Mouse (Mus musculus): ENCODE results near the gene Dner. TPM values are rescaled to one million over a fixed set of nuclear protein-coding genes. Genes with fewer than 3 reads are reported as not detected.

Gene Dner
- polyA plus RNA-seq, 1 experiment = 3.3 TPM

- Histone ChIP-seq H3K27ac (ENCODE audit: insufficient read depth, low read depth, low read length) (no peak overlapping the region), H3K36me3 (ENCODE audit: control insufficient read depth, insufficient read depth, low read length) (no peaks in the 10 kb centered on the region)
These were observed 188.5 kb downstream of the Dner start for GRCm38 (mm10) chr1:84507568-84507967.

DNA sequence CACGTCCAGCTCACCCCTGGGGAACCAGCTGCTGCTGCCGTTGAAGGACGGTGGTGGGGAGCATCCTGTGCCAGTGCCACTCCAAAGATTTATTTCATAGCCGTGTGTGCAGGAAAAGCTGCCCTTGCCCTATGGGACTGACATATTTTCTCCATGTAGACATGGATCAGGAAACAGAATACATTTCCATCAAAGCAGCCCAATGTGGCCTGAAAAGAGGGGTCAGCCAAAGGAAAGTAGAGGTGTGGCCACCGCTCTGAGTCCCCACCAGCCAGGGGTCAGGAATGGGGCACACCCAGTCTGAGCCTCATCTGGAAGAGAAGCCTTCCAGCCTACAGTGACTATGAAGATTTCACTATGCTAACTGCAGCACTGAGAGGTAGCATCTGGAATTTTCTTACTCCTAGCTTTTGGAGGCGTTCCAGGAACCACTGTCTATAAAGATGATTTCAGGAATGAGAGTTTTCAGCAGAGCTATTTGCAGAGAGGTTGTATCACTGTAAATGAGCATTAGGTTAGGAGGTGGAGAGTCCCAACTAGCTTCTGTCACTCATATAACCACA is 189.0 kb downstream of the Dner start:
- H3K27ac ChIP-seq (ENCODE audit: insufficient read depth, low read depth, low read length) = no peak overlapping the region
- H3K4me1 ChIP-seq (ENCODE audit: control insufficient read depth, insufficient read depth, insufficient read length, low read length) = no peaks in the 10 kb centered on the region
- no peak overlapping the region for H3K4me3 ChIP-seq (ENCODE audit: low read depth, low read length)
- TF ChIP-seq POLR2A (IDR thresholded peaks at IDR 0.05; ENCODE audit: low read depth, low read length) (no peak), CTCF (IDR thresholded peaks at IDR 0.05; ENCODE audit: extremely low read depth, insufficient read length, insufficient replicate concordance, low read depth, low read length) (no peak)
- H3K27me3 ChIP-seq (ENCODE audit: control insufficient read depth, insufficient read depth, low read length) = no peaks in the 10 kb centered on the region
- no peaks in the 10 kb centered on the region for H3K36me3 ChIP-seq (ENCODE audit: control insufficient read depth, insufficient read depth, low read length)
- 42% methylated on average over 6 of the region's 6 CpGs for WGBS

More at GRCm38 (mm10) chr1:84507568-84507967, 188.5 kb downstream of the Dner start:
- no peaks in the 10 kb centered on the region for H3K27me3 ChIP-seq (ENCODE audit: control insufficient read depth, insufficient read depth, low read length)
- TF ChIP-seq CTCF (IDR thresholded peaks at IDR 0.05; ENCODE audit: extremely low read depth, insufficient read length, insufficient replicate concordance, low read depth, low read length) (no peak), POLR2A (IDR thresholded peaks at IDR 0.05; ENCODE audit: low read depth, low read length) (no peak)
- no peaks in the 10 kb centered on the region for H3K4me1 ChIP-seq (ENCODE audit: control insufficient read depth, insufficient read depth, insufficient read length, low read length)
- no peak overlapping the region for H3K4me3 ChIP-seq (ENCODE audit: low read depth, low read length)

DNA sequence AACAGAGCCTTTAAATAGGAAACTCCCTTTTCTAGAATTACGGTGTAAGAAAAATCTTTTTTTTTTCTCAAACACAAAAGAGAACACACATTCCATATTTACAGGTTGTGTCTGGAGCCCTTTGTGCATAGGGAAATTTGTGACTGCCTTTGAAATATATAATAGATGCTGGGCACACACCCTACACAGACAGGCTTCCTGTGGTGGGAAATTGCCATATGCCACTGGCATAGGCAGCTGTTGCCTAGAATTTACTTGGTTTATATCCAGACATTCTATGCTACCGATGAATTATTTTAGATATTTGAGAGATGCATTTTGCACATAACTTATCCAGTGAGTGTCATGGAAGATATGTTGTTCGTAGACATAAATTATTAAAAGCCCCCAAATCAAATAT is 195.3 kb downstream of the Dner start:
- TF ChIP-seq POLR2A (IDR thresholded peaks at IDR 0.05; ENCODE audit: low read depth, low read length) (no peak), CTCF (IDR thresholded peaks at IDR 0.05; ENCODE audit: extremely low read depth, insufficient read length, insufficient replicate concordance, low read depth, low read length) (no peak)
- 93% methylated on average over 3 of the region's 3 CpGs for WGBS
- no peaks in the 10 kb centered on the region for H3K27me3 ChIP-seq (ENCODE audit: control insufficient read depth, insufficient read depth, low read length)
- no peak overlapping the region for H3K4me3 ChIP-seq (ENCODE audit: low read depth, low read length)
- no peaks in the 10 kb centered on the region for H3K36me3 ChIP-seq (ENCODE audit: control insufficient read depth, insufficient read depth, low read length)
- H3K27ac ChIP-seq (ENCODE audit: insufficient read depth, low read depth, low read length) = no peak overlapping the region
- no peaks in the 10 kb centered on the region for H3K4me1 ChIP-seq (ENCODE audit: control insufficient read depth, insufficient read depth, insufficient read length, low read length)

- TF ChIP-seq CTCF (IDR thresholded peaks at IDR 0.05; ENCODE audit: extremely low read depth, insufficient read length, insufficient replicate concordance, low read depth, low read length) (no peak), POLR2A (IDR thresholded peaks at IDR 0.05; ENCODE audit: low read depth, low read length) (no peak)
- WGBS = 86% methylated on average over 6 of the region's 6 CpGs
- Histone ChIP-seq H3K36me3 (ENCODE audit: control insufficient read depth, insufficient read depth, low read length) (no peaks in the 10 kb centered on the region), H3K27ac (ENCODE audit: insufficient read depth, low read depth, low read length) (no peak overlapping the region), H3K4me1 (ENCODE audit: control insufficient read depth, insufficient read depth, insufficient read length, low read length) (no peaks in the 10 kb centered on the region), H3K27me3 (ENCODE audit: control insufficient read depth, insufficient read depth, low read length) (no peaks in the 10 kb centered on the region), H3K4me3 (ENCODE audit: low read depth, low read length) (no peak overlapping the region)
These were observed 204.3 kb downstream of the Dner start for GRCm38 (mm10) chr1:84491732-84492131.

DNA sequence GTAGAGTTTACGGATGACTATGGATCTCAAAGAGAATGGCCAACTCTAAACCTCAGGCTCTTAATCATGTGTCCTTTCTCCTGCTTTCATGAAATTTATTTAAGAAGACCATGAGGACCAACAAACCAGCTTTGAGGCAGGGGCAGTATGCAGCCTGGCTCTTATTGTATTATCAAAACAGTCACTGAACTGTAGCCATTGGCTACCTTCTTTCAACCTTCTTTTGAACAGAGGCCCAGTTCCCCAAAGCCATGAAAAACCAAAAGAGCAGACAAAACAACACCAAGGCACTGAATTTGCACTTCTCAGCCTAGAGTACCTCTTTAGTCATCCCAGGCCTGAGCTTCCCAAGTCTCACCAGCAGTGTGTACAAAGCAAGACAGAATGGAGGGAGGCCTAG is 207.5 kb downstream of the Dner start:
- no peaks in the 10 kb centered on the region; the same call in 1 of the 2 replicates for H3K27me3 ChIP-seq (ENCODE audit: control insufficient read depth, insufficient read depth, low read length)
- no peaks in the 10 kb centered on the region for H3K36me3 ChIP-seq (ENCODE audit: control insufficient read depth, insufficient read depth, low read length)
- WGBS = 93% methylated on average over 1 of the region's 1 CpGs
- TF ChIP-seq POLR2A (IDR thresholded peaks at IDR 0.05; ENCODE audit: low read depth, low read length) (no peak), CTCF (IDR thresholded peaks at IDR 0.05; ENCODE audit: extremely low read depth, insufficient read length, insufficient replicate concordance, low read depth, low read length) (no peak)
- H3K4me1 ChIP-seq (ENCODE audit: control insufficient read depth, insufficient read depth, insufficient read length, low read length) = no peaks in the 10 kb centered on the region
- no peak overlapping the region for H3K27ac ChIP-seq (ENCODE audit: insufficient read depth, low read depth, low read length)
- H3K4me3 ChIP-seq (ENCODE audit: low read depth, low read length) = no peak overlapping the region

- H3K27me3 ChIP-seq (ENCODE audit: control insufficient read depth, insufficient read depth, low read length) = no peaks in the 10 kb centered on the region; the same call in 1 of the 2 replicates
- H3K36me3 ChIP-seq (ENCODE audit: control insufficient read depth, insufficient read depth, low read length) = no peaks in the 10 kb centered on the region
- no peak overlapping the region for H3K4me3 ChIP-seq (ENCODE audit: low read depth, low read length)
- H3K4me1 ChIP-seq (ENCODE audit: control insufficient read depth, insufficient read depth, insufficient read length, low read length) = no peaks in the 10 kb centered on the region
- TF ChIP-seq CTCF (IDR thresholded peaks at IDR 0.05; ENCODE audit: extremely low read depth, insufficient read length, insufficient replicate concordance, low read depth, low read length) = no peak
- no peak for TF ChIP-seq POLR2A (IDR thresholded peaks at IDR 0.05; ENCODE audit: low read depth, low read length)
- no peak overlapping the region for H3K27ac ChIP-seq (ENCODE audit: insufficient read depth, low read depth, low read length)
These were observed 211.0 kb downstream of the Dner start for GRCm38 (mm10) chr1:84485066-84485465.

GRCm38 (mm10) chr1:84484577-84484976 is 211.4 kb downstream of the Dner start:
- Histone ChIP-seq H3K27me3 (ENCODE audit: control insufficient read depth, insufficient read depth, low read length) (no peaks in the 10 kb centered on the region; the same call in 1 of the 2 replicates), H3K36me3 (ENCODE audit: control insufficient read depth, insufficient read depth, low read length) (no peaks in the 10 kb centered on the region), H3K27ac (ENCODE audit: insufficient read depth, low read depth, low read length) (no peak overlapping the region), H3K4me3 (ENCODE audit: low read depth, low read length) (no peak overlapping the region), H3K4me1 (ENCODE audit: control insufficient read depth, insufficient read depth, insufficient read length, low read length) (no peaks in the 10 kb centered on the region)
- TF ChIP-seq CTCF (IDR thresholded peaks at IDR 0.05; ENCODE audit: extremely low read depth, insufficient read length, insufficient replicate concordance, low read depth, low read length) (no peak), POLR2A (IDR thresholded peaks at IDR 0.05; ENCODE audit: low read depth, low read length) (no peak)
- WGBS = 83% methylated on average over 3 of the region's 3 CpGs
